Mouse (Mus musculus) hindbrain, embryonic 16.5 days (tissue): Measurements from ENCODE around the gene Eif6. TPM values are rescaled to one million over a fixed set of nuclear protein-coding genes. Genes with fewer than 3 reads are reported as not detected.

Experiments
- ATAC-seq: fragments of 200-750 bp; cut with Nextera tagmentation; 2 replicates; pipeline ENCODE4 v1.8.0; 2017; ENCODE audit warnings: moderate TSS enrichment, moderate library complexity
- H3K27ac ChIP-seq: fragments of 300-500 bp; sonication (generic); 2 replicates; pipeline ENCODE4 v1.5.1; 2014; ENCODE audit warnings: low read depth, mild to moderate bottlenecking, control low read depth, low read length, moderate library complexity
- H3K27me3 ChIP-seq: fragments of 300-500 bp; sonication (generic); replicated peaks from 2 replicates; pipeline ENCODE4 v1.6.1; 2014; ENCODE audit warnings: low read length; ENCODE audit not compliant: control insufficient read depth, insufficient read depth
- H3K36me3 ChIP-seq: fragments of 300-500 bp; sonication (generic); 2 replicates; pipeline ENCODE4 v1.6.1; 2014; ENCODE audit warnings: mild to moderate bottlenecking, low read length, moderate library complexity, mixed read lengths; ENCODE audit not compliant: control insufficient read depth, insufficient read depth
- H3K4me1 ChIP-seq: fragments of 300-500 bp; sonication (generic); 2 replicates; pipeline ENCODE4 v1.6.1; 2014; ENCODE audit warnings: low read depth, low read length; ENCODE audit not compliant: control insufficient read depth, insufficient read depth
- H3K4me2 ChIP-seq: fragments of 300-500 bp; sonication (generic); 2 replicates; pipeline ENCODE4 v1.6.1; 2014; ENCODE audit warnings: mild to moderate bottlenecking, low read length, control low read depth, moderate library complexity
- H3K4me3 ChIP-seq: fragments of 300-500 bp; sonication (generic); 2 replicates; pipeline ENCODE4 v1.5.1; 2014; ENCODE audit warnings: mild to moderate bottlenecking, low read length, control low read depth, moderate library complexity
- H3K9ac ChIP-seq: fragments of 300-500 bp; sonication (generic); 2 replicates; pipeline ENCODE4 v1.6.1; 2014; ENCODE audit warnings: low read depth, mild to moderate bottlenecking, control low read depth, low read length, moderate library complexity
- H3K9me3 ChIP-seq: fragments of 300-500 bp; sonication (generic); 2 replicates; pipeline ENCODE4 v1.6.1; 2014; ENCODE audit warnings: mild to moderate bottlenecking, low read length, moderate library complexity; ENCODE audit not compliant: control insufficient read depth
- WGBS: fragments of 180-500 bp; shearing (Covaris S2); extraction: QIAGEN DNeasy Blood & Tissue Kit; methylation state at CpG from one replicate; pipeline ENCODE4 v1.1.7; 2014; 5-methylcytosine and 5-hydroxymethylcytosine counted together
- polyA plus RNA-seq: library from polyadenylated mRNA; unstranded; fragments of >200 nt; fragmentation: Nextera tagmentation; extraction: Ambion mirVana; gene quantifications from 2 replicates; pipeline ENCODE4 v1.2.1, GENCODE M21; 2015

Gene Eif6
- polyA plus RNA-seq, 1 experiment from 2014 or later = 151 TPM

DNA sequence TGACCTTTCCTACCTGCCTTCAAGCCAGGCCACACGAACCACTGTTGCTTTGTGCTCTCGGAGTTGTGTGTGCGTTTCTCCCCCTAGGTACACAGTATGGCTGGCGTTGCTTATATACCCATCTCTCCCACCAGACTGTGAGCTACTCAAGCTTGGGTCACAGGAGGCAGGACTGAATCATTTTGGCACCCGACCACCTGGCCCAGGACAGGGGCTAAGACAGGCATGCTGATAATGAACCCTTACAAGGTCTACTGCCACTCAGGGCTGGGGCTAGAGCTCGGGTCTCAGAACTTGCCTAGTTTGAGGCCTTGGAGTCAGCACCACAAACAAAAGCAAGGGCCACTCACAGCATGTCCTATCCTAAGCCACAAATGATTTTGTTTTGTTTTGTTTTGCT lies 34.9 kb upstream of the Eif6 start:
- peaks cover 8% of the 10 kb centered on the region; the same call in 1 of the 2 replicates for H3K36me3 ChIP-seq
- no peak overlapping the region for H3K4me2 ChIP-seq
- no peak for ATAC-seq
- H3K4me3 ChIP-seq = no peak overlapping the region
- H3K4me1 ChIP-seq = peaks cover 7% of the 10 kb centered on the region
- no peak overlapping the region for H3K9ac ChIP-seq
- H3K27ac ChIP-seq = no peak overlapping the region
- 92% methylated on average over 6 of the region's 6 CpGs for WGBS
- H3K9me3 ChIP-seq = no peaks in the 10 kb centered on the region
- no peaks in the 10 kb centered on the region for H3K27me3 ChIP-seq

DNA sequence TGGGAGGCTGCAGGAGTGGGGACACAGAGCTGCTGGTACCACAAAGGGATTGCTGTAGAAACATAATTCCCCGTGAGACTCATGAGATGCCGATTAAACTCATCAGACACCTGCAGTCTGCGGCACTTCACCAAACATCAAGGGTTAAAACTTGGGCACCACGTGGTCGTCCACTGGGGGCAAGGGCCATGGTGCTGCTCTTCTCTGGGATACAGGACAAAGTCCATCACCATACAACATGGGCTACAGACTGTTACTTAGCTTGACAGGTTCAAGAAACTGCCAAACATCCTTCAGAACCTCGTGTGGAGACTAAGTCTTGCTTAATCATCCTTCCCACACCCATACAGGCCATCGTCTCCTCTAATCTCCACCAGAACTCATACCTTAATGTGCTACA lies 33.4 kb upstream of the Eif6 start:
- Histone ChIP-seq H3K4me1 (peaks cover 7% of the 10 kb centered on the region), H3K9ac (no peak overlapping the region), H3K4me2 (no peak overlapping the region), H3K4me3 (no peak overlapping the region), H3K36me3 (peaks cover 12% of the 10 kb centered on the region; the same call in 1 of the 2 replicates), H3K27ac (no peak overlapping the region), H3K9me3 (no peaks in the 10 kb centered on the region), H3K27me3 (no peaks in the 10 kb centered on the region)
- WGBS = 88% methylated on average over 7 of the region's 7 CpGs
- no peak for ATAC-seq

- WGBS = 94% methylated on average over 5 of the region's 5 CpGs
- no peak overlapping the region for H3K4me2 ChIP-seq
- H3K36me3 ChIP-seq = peaks cover 12% of the 10 kb centered on the region
- H3K27me3 ChIP-seq = no peaks in the 10 kb centered on the region
- no peaks in the 10 kb centered on the region for H3K4me1 ChIP-seq
- ATAC-seq = no peak
- no peak overlapping the region for H3K9ac ChIP-seq
- H3K27ac ChIP-seq = no peak overlapping the region
- H3K9me3 ChIP-seq = no peaks in the 10 kb centered on the region
- H3K4me3 ChIP-seq = no peak overlapping the region
These were observed 25.8 kb upstream of the Eif6 start for GRCm38 (mm10) chr2:155852536-155852935.

GRCm38 (mm10) chr2:155850120-155850519 lies 23.4 kb upstream of the Eif6 start:
- Histone ChIP-seq H3K27ac (no peak overlapping the region), H3K4me2 (no peak overlapping the region), H3K4me1 (no peaks in the 10 kb centered on the region), H3K9me3 (no peaks in the 10 kb centered on the region), H3K9ac (no peak overlapping the region), H3K36me3 (peaks cover 13% of the 10 kb centered on the region), H3K4me3 (no peak overlapping the region), H3K27me3 (no peaks in the 10 kb centered on the region)
- ATAC-seq = no peak
- WGBS = 81% methylated on average over 7 of the region's 7 CpGs

DNA sequence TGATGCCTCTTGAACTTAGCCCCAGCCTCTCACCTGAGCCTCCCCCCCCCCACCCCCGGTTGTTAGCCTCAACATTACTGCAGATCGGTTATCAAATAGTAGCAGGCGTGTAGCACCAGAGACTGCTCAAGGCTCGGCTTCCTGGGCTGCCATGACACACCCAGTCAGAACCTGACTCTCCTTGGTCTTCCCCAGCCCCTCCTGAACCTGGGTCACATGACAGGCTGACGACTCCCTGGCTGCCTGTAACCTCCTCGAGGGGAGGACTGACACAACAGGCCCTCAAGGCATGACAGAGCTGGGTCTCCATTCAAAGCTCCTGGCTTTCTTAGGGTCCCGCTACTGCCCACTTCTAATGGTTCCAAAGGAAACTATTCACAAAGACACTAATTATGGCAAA lies 22.7 kb upstream of the Eif6 start:
- Histone ChIP-seq H3K36me3 (peaks cover 13% of the 10 kb centered on the region), H3K27ac (no peak overlapping the region), H3K4me3 (no peak overlapping the region), H3K9ac (no peak overlapping the region), H3K27me3 (no peaks in the 10 kb centered on the region), H3K9me3 (no peaks in the 10 kb centered on the region), H3K4me1 (no peaks in the 10 kb centered on the region), H3K4me2 (no peak overlapping the region)
- WGBS = 76% methylated on average over 7 of the region's 7 CpGs
- no peak for ATAC-seq

GRCm38 (mm10) chr2:155848291-155848690 lies 21.6 kb upstream of the Eif6 start:
- 0 out of 2 replicates have a peak, but pooled peaks have one; percentile 20 for ATAC-seq

DNA sequence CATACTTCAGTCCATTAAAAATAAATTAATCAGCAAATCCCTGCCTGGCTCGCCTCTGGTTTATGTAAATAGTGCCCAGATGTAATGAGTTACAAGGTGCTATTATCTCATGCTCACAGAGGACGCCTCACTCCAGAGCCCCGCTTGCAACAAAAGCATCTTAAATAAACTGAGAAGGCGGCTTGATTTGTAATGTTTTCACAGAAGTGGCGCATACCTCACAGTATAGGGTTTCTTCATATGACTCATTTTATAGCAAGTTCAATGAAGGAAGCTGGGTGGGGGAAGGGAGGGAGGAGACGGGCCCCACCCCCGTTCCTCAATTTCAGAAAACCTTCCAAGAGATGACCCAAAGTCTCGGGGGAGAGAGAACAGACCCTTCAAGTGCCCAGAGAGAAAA lies 20.2 kb upstream of the Eif6 start:
- H3K4me2 ChIP-seq = no peak overlapping the region
- H3K27ac ChIP-seq = no peak overlapping the region
- H3K27me3 ChIP-seq = no peaks in the 10 kb centered on the region
- H3K4me1 ChIP-seq = no peaks in the 10 kb centered on the region
- ATAC-seq = no peak
- peaks cover 13% of the 10 kb centered on the region for H3K36me3 ChIP-seq
- no peak overlapping the region for H3K9ac ChIP-seq
- no peak overlapping the region for H3K4me3 ChIP-seq
- H3K9me3 ChIP-seq = no peaks in the 10 kb centered on the region
- 89% methylated on average over 8 of the region's 8 CpGs for WGBS

More at GRCm38 (mm10) chr2:155848291-155848690, 21.6 kb upstream of the Eif6 start:
- H3K4me2 ChIP-seq = no peak overlapping the region
- 29% methylated on average over 6 of the region's 6 CpGs for WGBS
- no peak overlapping the region for H3K27ac ChIP-seq
- no peak overlapping the region for H3K4me3 ChIP-seq
- H3K36me3 ChIP-seq = peaks cover 13% of the 10 kb centered on the region
- H3K4me1 ChIP-seq = no peaks in the 10 kb centered on the region
- H3K9me3 ChIP-seq = no peaks in the 10 kb centered on the region
- H3K9ac ChIP-seq = no peak overlapping the region
- H3K27me3 ChIP-seq = no peaks in the 10 kb centered on the region

DNA sequence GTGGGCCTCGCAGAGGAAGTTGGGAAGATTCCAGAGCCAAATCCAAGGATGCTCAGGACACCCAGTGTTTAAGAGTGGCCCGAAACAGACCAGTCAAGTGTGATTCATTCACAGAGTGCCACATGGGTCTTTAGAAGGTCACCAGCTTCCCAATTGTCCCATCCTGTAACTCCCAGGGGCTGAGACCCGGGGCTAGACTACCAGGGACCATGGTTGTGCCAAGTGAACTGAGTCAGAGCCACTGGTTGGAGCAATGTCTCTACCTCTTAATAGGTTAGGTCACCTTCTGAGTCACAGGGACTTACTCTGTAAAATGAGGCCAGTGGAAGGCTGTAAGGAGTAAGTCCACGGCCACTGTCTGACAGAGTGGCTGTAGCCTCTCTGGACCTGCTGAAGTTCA lies 12.2 kb upstream of the Eif6 start:
- Histone ChIP-seq H3K4me1 (no peaks in the 10 kb centered on the region), H3K27ac (no peak overlapping the region), H3K4me2 (no peak overlapping the region), H3K4me3 (no peak overlapping the region), H3K36me3 (no peaks in the 10 kb centered on the region), H3K9me3 (no peaks in the 10 kb centered on the region), H3K27me3 (no peaks in the 10 kb centered on the region), H3K9ac (no peak overlapping the region)
- WGBS = 85% methylated on average over 4 of the region's 4 CpGs
- no peak for ATAC-seq

- Histone ChIP-seq H3K4me3 (no peak overlapping the region), H3K4me1 (no peaks in the 10 kb centered on the region), H3K9ac (no peak overlapping the region), H3K27ac (no peak overlapping the region), H3K4me2 (no peak overlapping the region), H3K27me3 (no peaks in the 10 kb centered on the region), H3K9me3 (no peaks in the 10 kb centered on the region), H3K36me3 (no peaks in the 10 kb centered on the region)
- 79% methylated on average over 3 of the region's 3 CpGs for WGBS
- no peak for ATAC-seq
These were observed 11.2 kb upstream of the Eif6 start for GRCm38 (mm10) chr2:155837961-155838360.

DNA sequence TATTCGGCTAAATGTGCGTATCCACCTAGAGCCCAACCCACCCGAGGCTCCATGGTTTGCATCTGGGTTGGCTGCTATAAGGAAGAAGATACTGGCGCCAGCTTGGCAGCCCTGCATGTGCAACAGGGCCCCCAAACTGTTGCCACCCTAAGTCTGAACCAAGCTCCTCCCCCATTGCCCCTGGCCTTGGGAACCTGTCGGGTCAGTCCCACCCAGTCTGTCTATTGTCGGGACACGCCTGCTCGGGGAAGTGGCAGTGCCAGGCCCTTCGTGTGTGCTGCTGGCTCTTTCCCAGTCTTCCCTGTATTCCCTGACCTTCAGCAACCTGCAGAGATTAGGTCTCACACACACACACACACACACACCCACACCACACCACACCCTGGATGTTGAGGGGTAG lies 8.0 kb upstream of the Eif6 start, which contains the start of gene Fam83c:
TSS of gene Fam83c (minus strand) at position 123 of the 400 bp plus-strand sequence.
- no peak for ATAC-seq
- 64% methylated on average over 9 of the region's 9 CpGs for WGBS
- H3K36me3 ChIP-seq = no peaks in the 10 kb centered on the region
- no peak within 1 kb of the TSS for H3K27ac ChIP-seq
- H3K4me1 ChIP-seq = no peaks in the 10 kb centered on the region
- H3K9ac ChIP-seq = no peak within 1 kb of the TSS
- no peak within 1 kb of the TSS for H3K4me2 ChIP-seq
- no peak within 1 kb of the TSS for H3K4me3 ChIP-seq
- H3K27me3 ChIP-seq = no peaks in the 10 kb centered on the region
- no peaks in the 10 kb centered on the region for H3K9me3 ChIP-seq
